Mouse (Mus musculus): ENCODE results near the gene Rnls.

GRCm38 (mm10) chr19:33102008-33102782 lies 289.9 kb downstream of the Rnls start:
- TF ChIP-seq POLR2A (IDR thresholded peaks at IDR 0.05; ENCODE audit: insufficient read depth, low read depth, low read length), result no peak
- no peak for TF ChIP-seq EP300 (IDR thresholded peaks at IDR 0.05; ENCODE audit: insufficient read depth, low read depth, low read length)

All from heart, adult 2 months (tissue).